Mouse (Mus musculus) liver, adult 2 months (tissue): ENCODE measurements around the gene Patl2.

ENCODE experiments used
- CTCF ChIP-seq: fragments of 200-500 bp; IDR thresholded peaks from 2 replicates; pipeline ENCODE4 v1.5.1; 2011; ENCODE audit warnings: low read depth, low read length, control low read depth
- POLR2A ChIP-seq: fragments of 200-500 bp; IDR thresholded peaks from 2 replicates; pipeline ENCODE4 v1.6.1; 2011; ENCODE audit warnings: low read length, control low read depth; ENCODE audit not compliant: insufficient read depth; ENCODE audit errors: extremely low read depth

DNA sequence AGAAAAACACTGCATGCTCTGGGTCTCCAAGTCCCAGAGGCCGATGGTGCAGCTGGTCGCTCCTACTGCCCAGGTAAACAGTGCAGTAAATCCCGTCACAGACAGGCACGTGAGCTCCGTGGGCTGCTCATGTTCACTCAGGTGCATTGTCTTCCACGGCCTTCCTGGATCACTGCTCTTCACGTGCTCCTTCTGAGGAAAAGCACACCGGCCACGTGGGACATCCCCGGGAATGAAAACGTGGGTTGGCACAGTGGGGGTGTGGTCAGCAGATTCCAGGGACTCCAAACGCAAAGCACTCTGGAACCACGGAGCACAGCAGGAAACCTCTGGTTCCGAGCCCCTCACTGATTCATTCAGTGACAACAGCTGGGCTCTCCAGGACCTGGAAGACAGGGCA is 77.9 kb downstream of the Patl2 start:
- TF ChIP-seq POLR2A (no peak), CTCF (no peak)
